Mouse (Mus musculus) CH12.LX (cell line): ENCODE results near the gene Htra1. TPM values are rescaled to one million over a fixed set of nuclear protein-coding genes. Genes with fewer than 3 reads are reported as not detected.

Experiments used
- DNase-seq: peaks from one replicate; pipeline ENCODE4 v3.0.0-alpha.2; 2013; ENCODE audit errors: extremely low read depth
- H3K27ac ChIP-seq: 2 replicates; pipeline ENCODE4 v1.5.1; 2012; ENCODE audit warnings: low read depth, mild to moderate bottlenecking, control low read depth, moderate library complexity; ENCODE audit not compliant: insufficient read depth
- H3K27me3 ChIP-seq: replicated peaks from 2 replicates; pipeline ENCODE3; 2012; ENCODE audit warnings: inconsistent platforms
- H3K36me3 ChIP-seq, 2 experiments: replicated peaks in 1 of 2; 2 replicates each; pipeline versions ENCODE3 to v1.6.1; 2012; ENCODE audit warnings: inconsistent platforms in 1 of 2, low read length in 1 of 2, mild to moderate bottlenecking in 1 of 2, mixed read lengths in 1 of 2, moderate library complexity in 1 of 2; ENCODE audit not compliant: control insufficient read depth in 1 of 2, insufficient read depth in 1 of 2
- H3K4me1 ChIP-seq, 2 experiments: 2 replicates each; pipeline ENCODE4 v1.6.1; 2012; ENCODE audit warnings: inconsistent platforms in 1 of 2, moderate library complexity in 1 of 2; ENCODE audit not compliant: insufficient read depth in 2 of 2, control insufficient read depth in 1 of 2
- H3K4me2 ChIP-seq: 2 replicates; pipeline ENCODE4 v1.6.1; 2012; ENCODE audit warnings: low read depth, mild to moderate bottlenecking, control low read depth; ENCODE audit not compliant: poor library complexity, insufficient read depth, severe bottlenecking
- H3K4me3 ChIP-seq, 3 experiments: fragments of 150-350 bp in 1 of 3; sonication (generic) in 1 of 3; replicated peaks in 1 of 3; 2 replicates each; pipeline versions ENCODE3 to v1.5.1; 2011 to 2012; ENCODE audit warnings: low read depth in 2 of 3, low read length in 2 of 3, mild to moderate bottlenecking in 2 of 3, moderate library complexity in 2 of 3, control low read depth in 1 of 3, improper control_type of control experiment in 1 of 3, inconsistent platforms in 1 of 3, mixed read lengths in 1 of 3; ENCODE audit not compliant: poor library complexity in 1 of 3
- H3K79me2 ChIP-seq: replicated peaks from 2 replicates; pipeline ENCODE4 v1.6.1; 2012; ENCODE audit warnings: mild to moderate bottlenecking, moderate library complexity; ENCODE audit not compliant: control insufficient read depth, poor library complexity, insufficient read depth, severe bottlenecking; ENCODE audit errors: extremely low read depth
- H3K9ac ChIP-seq: 2 replicates; pipeline ENCODE4 v1.6.1; 2012; ENCODE audit warnings: low read depth, mild to moderate bottlenecking, control low read depth, moderate library complexity; ENCODE audit not compliant: insufficient read depth
- H3K9me3 ChIP-seq: replicated peaks from 2 replicates; pipeline ENCODE3; 2012; ENCODE audit warnings: low read length, inconsistent platforms, mixed read lengths
- BHLHE40 ChIP-seq: IDR thresholded peaks from 2 replicates; pipeline ENCODE4 v1.6.1; 2011; ENCODE audit warnings: mild to moderate bottlenecking, low read depth, low read length, improper control_type of control experiment
- CTCF ChIP-seq, 2 experiments: IDR thresholded peaks in 1 of 2; conservative IDR thresholded peaks in 1 of 2; 2 replicates each; pipeline ENCODE4 v1.5.1; 2011 to 2012; ENCODE audit warnings: low read depth in 2 of 2, low read length in 2 of 2, improper control_type of control experiment in 1 of 2, inconsistent platforms in 1 of 2, mild to moderate bottlenecking in 1 of 2, moderate library complexity in 1 of 2
- E2F4 ChIP-seq: IDR thresholded peaks from 2 replicates; pipeline ENCODE4 v1.6.1; 2011; ENCODE audit warnings: low read depth, low read length, improper control_type of control experiment; ENCODE audit not compliant: insufficient replicate concordance
- EP300 ChIP-seq: IDR thresholded peaks from 2 replicates; pipeline ENCODE4 v1.6.1; 2011; ENCODE audit warnings: low read length, improper control_type of control experiment
- ETS1 ChIP-seq: conservative IDR thresholded peaks from 2 replicates; pipeline ENCODE4 v1.6.1; 2012; ENCODE audit warnings: low read depth, mild to moderate bottlenecking, inconsistent platforms, low read length, improper control_type of control experiment, moderate library complexity
- MYC ChIP-seq: IDR thresholded peaks from 2 replicates; pipeline ENCODE4 v1.6.1; 2011; ENCODE audit warnings: low read depth, mild to moderate bottlenecking, improper control_type of control experiment, low read length
- NELFE ChIP-seq: IDR thresholded peaks from 2 replicates; pipeline ENCODE4 v1.6.1; 2011; ENCODE audit warnings: low read depth, low read length, improper control_type of control experiment
- POLR2A ChIP-seq: IDR thresholded peaks from 2 replicates; pipeline ENCODE4 v1.6.1; 2011; ENCODE audit warnings: low read depth, mild to moderate bottlenecking, improper control_type of control experiment, low read length
- RAD21 ChIP-seq: IDR thresholded peaks from 2 replicates; pipeline ENCODE4 v1.6.1; 2011; ENCODE audit warnings: low read depth, mild to moderate bottlenecking, low read length, improper control_type of control experiment, moderate library complexity
- SIN3A ChIP-seq: IDR thresholded peaks from 2 replicates; pipeline ENCODE4 v1.6.1; 2012; ENCODE audit warnings: low read length, improper control_type of control experiment, inconsistent platforms
- SMC3 ChIP-seq: IDR thresholded peaks from 2 replicates; pipeline ENCODE4 v1.6.1; 2011; ENCODE audit warnings: low read depth, low read length, improper control_type of control experiment
- TCF12 ChIP-seq: IDR thresholded peaks from 2 replicates; pipeline ENCODE4 v1.6.1; 2014; ENCODE audit warnings: low read depth, mild to moderate bottlenecking, inconsistent platforms, low read length, improper control_type of control experiment
- dilution Hi-C: fragments of 300-500 bp; cut with MboI; formaldehyde crosslinking; loops from 2 replicates; pipeline ENCODE4 v1.14.3; 2020; ENCODE audit warnings: low sequenced_read_pairs; ENCODE audit not compliant: extremely low pct_unique_long_range_greater_than_20kb, extremely low pct_ligation_motif_present
- in situ Hi-C: fragments of 300-500 bp; cut with MboI; formaldehyde crosslinking; loops from 3 replicates; pipeline ENCODE4 v1.14.3; 2019; ENCODE audit warnings: low sequenced_read_pairs, low pct_ligation_motif_present, low pct_unique_long_range_greater_than_20kb, mixed read lengths
- polyA plus RNA-seq: library from polyadenylated mRNA; unstranded; fragments of >175 nt; gene quantifications from 2 replicates; pipeline ENCODE4 v1.2.1, GENCODE M21; 2012; ENCODE audit warnings: low read depth; ENCODE audit not compliant: insufficient read length
- total RNA-seq, 2 experiments: library from RNA; depleted of rRNA; stranded (reverse); fragments of 300-350 nt in 1 of 2; fragments of >200 nt in 1 of 2; gene quantifications; 2 replicates each; pipeline ENCODE4 v1.2.3; 2012 to 2014

Gene Htra1
- total and polyA plus RNA-seq, 3 experiments: not detected

- Histone ChIP-seq H3K9ac (no peak overlapping the region), H3K36me3 (no peaks in the 10 kb centered on the region), H3K4me2 (no peak overlapping the region), H3K4me3 (no peak overlapping the region), H3K9me3 (peaks cover 4% of the 10 kb centered on the region), H3K27me3 (peaks cover 81% of the 10 kb centered on the region), H3K27ac (no peak overlapping the region), H3K4me1 (no peaks in the 10 kb centered on the region), H3K79me2 (no peaks in the 10 kb centered on the region)
- dilution Hi-C loops: no loop called here
- in situ Hi-C loops: no loop called here
- no peak for DNase-seq
- TF ChIP-seq TCF12: no peak
- no peak for TF ChIP-seq EP300
- TF ChIP-seq SIN3A: no peak
- TF ChIP-seq POLR2A: no peak
Observed at GRCm38 (mm10) chr7:130991174-130991789, 55.4 kb downstream of the Htra1 start.

GRCm38 (mm10) chr7:130993907-130994306 lies 58.0 kb downstream of the Htra1 start:
- in situ Hi-C loops: no loop called here
- H3K4me1 ChIP-seq: no peaks in the 10 kb centered on the region
- no peaks in the 10 kb centered on the region for H3K36me3 ChIP-seq
- H3K79me2 ChIP-seq: no peaks in the 10 kb centered on the region
- no peak overlapping the region for H3K9ac ChIP-seq
- DNase-seq: no peak
- dilution Hi-C loops: no loop called here
- peaks cover 79% of the 10 kb centered on the region for H3K27me3 ChIP-seq
- H3K9me3 ChIP-seq: no peaks in the 10 kb centered on the region
- TF ChIP-seq EP300: no peak
- no peak for TF ChIP-seq NELFE
- peak; percentile 43 for TF ChIP-seq SMC3
- TF ChIP-seq MYC: no peak
- TF ChIP-seq ETS1: no peak
- peak; percentile 40 for TF ChIP-seq RAD21
- TF ChIP-seq CTCF (conservative IDR thresholded peaks at IDR 0.05 in 1 of 2, IDR thresholded peaks at IDR 0.05 in 1 of 2; ENCODE audit: low read depth in 2 of 2, low read length in 2 of 2): peak; percentile 37 to 66; a peak in 3 of 4 replicates
- no peak overlapping the region for H3K27ac ChIP-seq
- H3K4me3 ChIP-seq: no peak overlapping the region
- no peak overlapping the region for H3K4me2 ChIP-seq

DNA sequence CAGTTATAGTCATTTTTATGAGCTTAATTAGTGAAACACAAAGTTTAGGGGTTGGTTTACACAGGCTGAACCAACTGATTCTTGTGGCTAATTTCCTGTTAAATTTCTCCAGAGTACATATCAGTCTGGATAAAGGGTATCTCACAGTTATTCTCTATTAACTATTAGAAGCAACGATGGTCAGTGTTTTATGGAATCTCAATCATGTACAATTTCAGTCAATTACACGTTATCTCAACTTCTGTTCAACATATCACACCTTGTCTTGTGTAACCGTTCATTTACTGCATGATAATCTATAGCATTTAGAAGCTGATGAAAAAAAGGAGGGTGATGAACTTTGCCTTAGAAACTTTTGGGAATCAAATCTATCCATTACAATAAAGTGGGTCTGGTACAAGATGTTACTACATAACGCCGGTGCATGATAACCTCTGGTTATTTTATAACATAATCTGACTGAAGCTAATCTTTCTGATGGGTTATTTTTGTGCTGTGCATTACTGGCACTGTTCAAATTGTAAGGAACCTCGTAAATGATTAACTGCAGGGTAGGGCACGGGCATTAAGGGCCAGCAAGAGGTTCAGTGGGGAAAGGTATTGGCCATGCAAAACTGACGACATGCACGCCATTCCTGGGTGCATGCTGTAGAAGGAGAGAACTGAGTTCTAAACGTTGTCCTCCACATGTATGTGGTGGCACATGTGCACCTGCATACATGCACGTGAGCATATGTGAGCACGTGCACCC lies 66.2 kb downstream of the Htra1 start:
- Histone ChIP-seq H3K27ac (no peak overlapping the region), H3K9me3 (peaks cover 16% of the 10 kb centered on the region), H3K36me3 (no peaks in the 10 kb centered on the region), H3K4me3 (no peak overlapping the region), H3K27me3 (peaks cover 83% of the 10 kb centered on the region), H3K4me2 (no peak overlapping the region), H3K9ac (no peak overlapping the region), H3K4me1 (no peaks in the 10 kb centered on the region), H3K79me2 (no peaks in the 10 kb centered on the region)
- TF ChIP-seq E2F4 (no peak), BHLHE40 (peak; percentile 66)
- in situ Hi-C loops (no loop called here), dilution Hi-C loops (no loop called here)
- DNase-seq: no peak
